Mouse (Mus musculus) hindbrain, embryonic 15.5 days (tissue): Measurements from ENCODE around the gene Tbc1d2b. TPM values are rescaled to one million over a fixed set of nuclear protein-coding genes. Genes with fewer than 3 reads are reported as not detected.

Experiments
- ATAC-seq: fragments of 200-750 bp; cut with Nextera tagmentation; 2 replicates; pipeline ENCODE4 v1.8.0; 2017; ENCODE audit warnings: low read depth, moderate number of reproducible peaks, moderate TSS enrichment; ENCODE audit not compliant: low FRiP score
- H3K27ac ChIP-seq: fragments of 300-500 bp; sonication (generic); replicated peaks from 2 replicates; pipeline ENCODE4 v1.5.1; 2015; ENCODE audit warnings: mild to moderate bottlenecking, inconsistent platforms
- H3K27me3 ChIP-seq: fragments of 300-500 bp; sonication (generic); 2 replicates; pipeline ENCODE4 v1.6.1; 2015; ENCODE audit warnings: control low read depth, inconsistent platforms
- H3K36me3 ChIP-seq: fragments of 300-500 bp; sonication (generic); 2 replicates; pipeline ENCODE4 v1.6.1; 2015; ENCODE audit warnings: control low read depth, inconsistent platforms
- H3K4me1 ChIP-seq: fragments of 300-500 bp; sonication (generic); replicated peaks from 2 replicates; pipeline ENCODE4 v1.6.1; 2015; ENCODE audit warnings: control low read depth, inconsistent platforms
- H3K4me2 ChIP-seq: fragments of 300-500 bp; sonication (generic); 2 replicates; pipeline ENCODE4 v1.6.1; 2015; ENCODE audit warnings: moderate library complexity, mild to moderate bottlenecking, inconsistent platforms
- H3K4me3 ChIP-seq: fragments of 300-500 bp; sonication (generic); 2 replicates; pipeline ENCODE4 v1.5.1; 2015; ENCODE audit warnings: mild to moderate bottlenecking, inconsistent platforms
- H3K9ac ChIP-seq: fragments of 300-500 bp; sonication (generic); 2 replicates; pipeline ENCODE4 v1.6.1; 2015; ENCODE audit warnings: inconsistent platforms
- H3K9me3 ChIP-seq: fragments of 300-500 bp; sonication (generic); 2 replicates; pipeline ENCODE4 v1.6.1; 2016; ENCODE audit warnings: control low read depth, inconsistent platforms
- WGBS: fragments of 180-500 bp; shearing (Covaris S2); methylation state at CpG from one replicate; pipeline ENCODE4 v1.1.7; 2015; 5-methylcytosine and 5-hydroxymethylcytosine counted together
- polyA plus RNA-seq: library from polyadenylated mRNA; unstranded; fragments of >200 nt; fragmentation: Nextera tagmentation; extraction: Ambion mirVana; gene quantifications from 2 replicates; pipeline ENCODE4 v1.2.1, GENCODE M21; 2015

Gene Tbc1d2b
- polyA plus RNA-seq, 1 experiment from 2014 or later: 6.7 TPM

- Histone ChIP-seq H3K27ac (no peak overlapping the region), H3K4me3 (no peak overlapping the region), H3K36me3 (peaks cover 11% of the 10 kb centered on the region), H3K4me1 (no peaks in the 10 kb centered on the region), H3K9me3 (no peaks in the 10 kb centered on the region), H3K27me3 (no peaks in the 10 kb centered on the region), H3K4me2 (no peak overlapping the region), H3K9ac (no peak overlapping the region)
- WGBS: 77% methylated on average over 8 of the region's 8 CpGs
- no peak; the same call in 1 of the 2 replicates for ATAC-seq
These were observed 97.9 kb downstream of the Tbc1d2b start for GRCm38 (mm10) chr9:90172528-90173321.

- WGBS: 96% methylated on average over 19 of the region's 19 CpGs
- no peaks in the 10 kb centered on the region for H3K9me3 ChIP-seq
- H3K27me3 ChIP-seq: no peaks in the 10 kb centered on the region
- no peak for ATAC-seq
- peaks cover 11% of the 10 kb centered on the region for H3K36me3 ChIP-seq
- no peak overlapping the region for H3K27ac ChIP-seq
- no peak overlapping the region for H3K4me3 ChIP-seq
- H3K4me1 ChIP-seq: 0 out of 2 replicates have a peak, but pooled peaks cover 3% of the 10 kb centered on the region
- no peak overlapping the region for H3K9ac ChIP-seq
- H3K4me2 ChIP-seq: no peak overlapping the region
These were observed 99.2 kb downstream of the Tbc1d2b start for GRCm38 (mm10) chr9:90171421-90171820.

- Histone ChIP-seq H3K9ac (no peak overlapping the region), H3K36me3 (peaks cover 11% of the 10 kb centered on the region), H3K4me1 (peaks cover 6% of the 10 kb centered on the region; the same call in 1 of the 2 replicates), H3K4me2 (no peak overlapping the region), H3K9me3 (no peaks in the 10 kb centered on the region), H3K27me3 (no peaks in the 10 kb centered on the region), H3K4me3 (no peak overlapping the region), H3K27ac (no peak overlapping the region)
- ATAC-seq: no peak
- 65% methylated on average over 4 of the region's 4 CpGs for WGBS
These were observed 100.6 kb downstream of the Tbc1d2b start for GRCm38 (mm10) chr9:90169965-90170364.

- no peak overlapping the region for H3K4me3 ChIP-seq
- WGBS: 60% methylated on average over 5 of the region's 5 CpGs
These were observed 104.0 kb downstream of the Tbc1d2b start for GRCm38 (mm10) chr9:90166615-90167014.

GRCm38 (mm10) chr9:90165590-90165989 lies 105.0 kb downstream of the Tbc1d2b start:
- Histone ChIP-seq H3K9me3 (no peaks in the 10 kb centered on the region), H3K27ac (no peak overlapping the region), H3K4me3 (no peak overlapping the region), H3K27me3 (no peaks in the 10 kb centered on the region), H3K9ac (no peak overlapping the region), H3K4me1 (peaks cover 18% of the 10 kb centered on the region; the same call in 1 of the 2 replicates), H3K36me3 (no peaks in the 10 kb centered on the region), H3K4me2 (no peak overlapping the region)
- ATAC-seq: no peak
- 92% methylated on average over 4 of the region's 4 CpGs for WGBS

More at GRCm38 (mm10) chr9:90166615-90167014, 104.0 kb downstream of the Tbc1d2b start:
- peaks cover 18% of the 10 kb centered on the region; the same call in 1 of the 2 replicates for H3K4me1 ChIP-seq
- no peak overlapping the region for H3K27ac ChIP-seq
- no peak overlapping the region for H3K9ac ChIP-seq
- H3K36me3 ChIP-seq: no peaks in the 10 kb centered on the region
- H3K9me3 ChIP-seq: no peaks in the 10 kb centered on the region
- no peaks in the 10 kb centered on the region for H3K27me3 ChIP-seq
- H3K4me2 ChIP-seq: no peak overlapping the region
- no peak for ATAC-seq

GRCm38 (mm10) chr9:90164670-90165453 lies 105.7 kb downstream of the Tbc1d2b start:
- H3K9me3 ChIP-seq: no peaks in the 10 kb centered on the region
- no peaks in the 10 kb centered on the region for H3K27me3 ChIP-seq
- H3K4me2 ChIP-seq: peak overlapping the region; percentile 85
- 0 out of 2 replicates have a peak overlapping the region, but pooled peaks have one; percentile 61 for H3K4me3 ChIP-seq
- whole genome bisulfite sequencing: 62% methylated on average over 4 of the region's 4 CpGs
- peaks cover 18% of the 10 kb centered on the region; the same call in 1 of the 2 replicates for H3K4me1 ChIP-seq
- no peak overlapping the region for H3K9ac ChIP-seq
- no peak overlapping the region for H3K27ac ChIP-seq
- no peak for ATAC-seq
- no peaks in the 10 kb centered on the region for H3K36me3 ChIP-seq

GRCm38 (mm10) chr9:90163749-90164095 lies 106.9 kb downstream of the Tbc1d2b start:
- H3K9me3 ChIP-seq: no peaks in the 10 kb centered on the region
- no peaks in the 10 kb centered on the region for H3K27me3 ChIP-seq
- H3K4me3 ChIP-seq: peak overlapping the region; percentile 61
- H3K9ac ChIP-seq: peak overlapping the region; percentile 68
- ATAC-seq: peak; percentile 54
- H3K4me2 ChIP-seq: peak overlapping the region; percentile 85
- H3K4me1 ChIP-seq: peaks cover 18% of the 10 kb centered on the region; the same call in 1 of the 2 replicates
- under 1% methylated on average over 18 of the region's 18 CpGs for WGBS
- peak overlapping the region; percentile 64 for H3K27ac ChIP-seq
- no peaks in the 10 kb centered on the region for H3K36me3 ChIP-seq

- peak; percentile 67 for ATAC-seq
- Histone ChIP-seq H3K4me1 (peaks cover 18% of the 10 kb centered on the region; the same call in 1 of the 2 replicates), H3K4me2 (peak within 1 kb of the TSS; percentile 85), H3K27ac (peak within 1 kb of the TSS; percentile 64), H3K9ac (peak within 1 kb of the TSS; percentile 68), H3K9me3 (no peaks in the 10 kb centered on the region), H3K27me3 (no peaks in the 10 kb centered on the region), H3K4me3 (peak within 1 kb of the TSS; percentile 61), H3K36me3 (no peaks in the 10 kb centered on the region)
- under 1% methylated on average over 57 of the region's 60 CpGs for WGBS
These were observed 107.5 kb downstream of the Tbc1d2b start, which contains the start of gene Adamts7 for GRCm38 (mm10) chr9:90162926-90163748. Gene Adamts7, plus strand, starts transcription at chr9:90163069.

GRCm38 (mm10) chr9:90162243-90162925 lies 108.2 kb downstream of the Tbc1d2b start:
- Histone ChIP-seq H3K27me3 (no peaks in the 10 kb centered on the region), H3K4me3 (peak overlapping the region; percentile 61), H3K27ac (peak overlapping the region; percentile 64; the same call in 1 of the 2 replicates), H3K9me3 (no peaks in the 10 kb centered on the region), H3K4me2 (peak overlapping the region; percentile 85), H3K9ac (peak overlapping the region; percentile 68), H3K36me3 (no peaks in the 10 kb centered on the region), H3K4me1 (peaks cover 18% of the 10 kb centered on the region; the same call in 1 of the 2 replicates)
- 10% methylated on average over 21 of the region's 29 CpGs for WGBS
- ATAC-seq: peak; percentile 74
